Mouse (Mus musculus) brain, embryonic 14.5 days (tissue): ENCODE measurements around the gene Bcl2l2. TPM values are rescaled to one million over a fixed set of nuclear protein-coding genes. Genes with fewer than 3 reads are reported as not detected.
A peak's percentile ranks its signal among the peaks of the same experiment; 100 is the strongest.

ENCODE experiments used
- DNase-seq: peaks from one replicate; pipeline ENCODE4 v3.0.0-alpha.2; 2011; ENCODE audit warnings: low read depth
- CTCF ChIP-seq: fragments of 200-500 bp; IDR thresholded peaks from 2 replicates; pipeline ENCODE4 v1.5.1; 2012; ENCODE audit warnings: inconsistent platforms, mild to moderate bottlenecking, moderate library complexity, borderline replicate concordance; ENCODE audit not compliant: insufficient read depth, insufficient read length; ENCODE audit errors: extremely low read depth
- POLR2A ChIP-seq: fragments of 200-500 bp; IDR thresholded peaks from 2 replicates; pipeline ENCODE4 v1.6.1; 2012; ENCODE audit warnings: mild to moderate bottlenecking, inconsistent platforms, borderline replicate concordance; ENCODE audit not compliant: poor library complexity, insufficient read depth, insufficient read length, severe bottlenecking; ENCODE audit errors: extremely low read depth
- polyA plus RNA-seq: library from polyadenylated mRNA; depleted of rRNA; stranded (reverse); fragments of >200 nt; gene quantifications from 2 replicates; pipeline ENCODE4 v1.2.3, GENCODE M21; 2012

Gene Bcl2l2
- polyA plus RNA-seq, 1 experiment = 39.5 TPM

DNA sequence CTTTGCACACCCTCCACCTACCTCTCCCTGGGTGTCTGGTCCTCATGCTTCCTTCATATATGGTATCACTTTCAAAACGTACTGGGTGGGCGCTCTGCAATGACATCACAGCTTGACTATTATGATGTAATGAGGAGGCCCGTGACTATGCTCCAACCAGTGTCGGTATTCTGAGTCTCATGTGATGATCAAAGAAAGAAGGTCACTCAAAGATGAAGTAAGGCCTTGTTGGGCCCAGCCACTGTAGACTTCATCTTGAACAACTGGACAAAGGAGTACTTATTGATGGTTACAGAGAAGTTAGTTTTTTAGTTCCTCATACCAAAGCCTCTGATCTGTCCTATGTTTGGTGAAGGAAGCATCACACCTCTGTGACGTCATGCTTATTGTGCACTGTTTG is 12.3 kb upstream of the Bcl2l2 start, which contains the start of gene Homez:
Gene Homez, minus strand, starts transcription at position 101 of the 400 bp plus-strand sequence.
- no peak for TF ChIP-seq POLR2A
- no peak for TF ChIP-seq CTCF
- DNase-seq = no peak

DNA sequence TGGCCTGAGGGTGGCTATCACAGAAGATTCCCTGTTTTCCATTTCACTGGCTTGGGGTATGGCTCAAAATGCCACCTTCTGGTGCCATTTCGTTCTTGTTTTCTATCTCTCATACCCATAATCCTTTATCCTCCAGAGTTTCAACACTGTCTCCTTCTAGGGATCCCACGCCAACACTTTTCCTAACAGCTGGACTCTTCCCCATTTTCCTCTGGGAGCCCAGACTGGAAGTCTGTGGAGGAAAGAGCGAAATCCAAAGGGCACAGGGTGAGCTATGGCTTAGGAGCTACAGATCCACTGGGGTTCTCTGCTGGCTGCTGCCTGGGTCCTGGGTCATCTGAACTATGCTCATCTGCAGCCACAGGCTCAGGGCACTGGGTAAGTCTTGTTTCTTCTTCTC is 9.0 kb upstream of the Bcl2l2 start:
- DNase-seq = no peak
- TF ChIP-seq CTCF (no peak), POLR2A (no peak)

DNA sequence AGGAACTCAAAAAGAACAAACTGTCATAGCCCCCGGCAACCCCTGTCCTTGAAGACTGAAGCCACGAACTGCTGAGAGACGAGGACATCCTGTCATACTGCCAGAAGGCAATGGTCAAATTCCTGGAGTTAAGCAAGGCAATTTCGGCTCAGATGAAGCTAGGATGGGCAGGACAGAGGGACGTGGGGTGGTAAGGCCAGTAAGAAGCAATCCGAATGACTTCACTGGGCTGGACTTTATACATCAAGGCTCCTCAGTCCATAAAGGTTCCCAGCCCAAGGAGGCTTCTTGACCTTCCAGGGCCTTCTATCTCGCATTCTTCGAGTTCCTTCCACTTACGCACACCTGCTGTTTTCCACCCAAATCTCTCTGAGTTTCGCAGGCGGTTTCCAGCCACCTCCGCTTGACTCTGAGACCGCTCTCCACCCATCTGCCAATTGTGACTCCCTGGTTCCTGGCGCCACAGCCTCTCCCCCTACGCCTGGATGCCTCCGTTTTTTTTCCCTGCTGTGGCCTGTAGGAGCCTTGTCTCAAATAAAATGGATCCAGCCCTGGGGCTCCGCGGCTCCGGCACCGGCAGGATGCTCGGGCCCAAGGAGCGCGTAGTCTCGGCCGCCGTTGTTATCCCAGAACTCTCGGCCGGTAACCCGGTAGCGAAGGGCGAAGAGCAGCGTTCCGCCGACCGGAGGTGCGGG is 7.2 kb upstream of the Bcl2l2 start:
- TF ChIP-seq CTCF (no peak), POLR2A (no peak)

DNA sequence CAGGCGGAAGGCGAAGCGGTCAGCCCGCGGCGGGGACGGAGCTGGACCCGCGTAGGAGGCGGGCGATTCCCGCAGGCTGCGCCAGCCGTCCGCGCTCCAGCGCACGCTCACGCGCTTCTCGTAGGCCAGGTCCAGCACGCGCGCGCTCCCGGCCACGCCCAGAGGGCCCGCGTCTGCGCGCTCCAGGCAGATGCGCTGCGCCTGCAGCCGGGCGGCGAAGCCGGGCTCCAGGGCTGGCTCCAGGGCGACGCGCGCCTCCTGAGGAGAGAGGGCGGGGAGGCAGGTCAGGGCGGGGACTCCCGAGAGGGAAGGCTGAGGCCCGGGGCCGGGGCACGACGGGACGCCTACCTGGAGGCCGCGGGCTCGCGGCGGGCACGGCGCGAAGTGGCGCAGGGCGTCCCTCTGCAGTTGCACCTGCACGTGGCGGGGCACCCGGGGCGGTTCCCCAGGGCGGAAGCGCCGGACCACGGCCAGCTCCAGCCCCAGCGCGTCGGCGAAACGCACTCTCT is 6.6 kb upstream of the Bcl2l2 start:
- DNase-seq = peak; percentile 97
- TF ChIP-seq POLR2A = peak; percentile 100
- no peak for TF ChIP-seq CTCF

More for the DNA sequence above, 7.2 kb upstream of the Bcl2l2 start:
- DNase-seq = no peak

GRCm38 (mm10) chr14:54877048-54877715 is 6.0 kb upstream of the Bcl2l2 start, which contains the start of gene Ppp1r3e:
TSS of gene Ppp1r3e (minus strand) at chr14:54877550.
- TF ChIP-seq CTCF (no peak), POLR2A (peak; percentile 4; the same call in 1 of the 2 replicates)
- DNase-seq = peak; percentile 66

DNA sequence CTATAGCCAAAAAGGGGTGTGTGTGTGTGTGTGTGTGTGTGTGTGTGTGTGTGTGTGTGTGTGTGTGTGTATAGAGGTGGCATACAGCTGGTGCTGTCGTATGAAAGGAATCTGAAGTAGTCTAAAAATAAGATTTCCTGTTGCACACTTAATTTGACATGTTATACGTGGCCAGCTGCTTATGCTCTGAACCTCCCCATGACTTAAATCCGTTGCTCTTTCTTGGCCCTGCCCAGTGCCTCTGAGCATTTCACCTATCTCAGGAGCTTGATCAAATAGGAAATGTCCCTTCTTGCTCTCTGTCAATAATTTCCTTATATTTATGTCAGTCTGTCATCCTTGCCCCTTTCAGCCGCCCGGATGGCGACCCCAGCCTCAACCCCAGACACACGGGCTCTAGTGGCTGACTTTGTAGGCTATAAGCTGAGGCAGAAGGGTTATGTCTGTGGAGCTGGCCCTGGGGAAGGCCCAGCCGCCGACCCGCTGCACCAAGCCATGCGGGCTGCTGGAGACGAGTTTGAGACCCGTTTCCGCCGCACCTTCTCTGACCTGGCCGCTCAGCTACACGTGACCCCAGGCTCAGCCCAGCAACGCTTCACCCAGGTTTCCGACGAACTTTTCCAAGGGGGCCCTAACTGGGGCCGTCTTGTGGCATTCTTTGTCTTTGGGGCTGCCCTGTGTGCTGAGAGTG is 990 bp downstream of the Bcl2l2 start:
- TF ChIP-seq CTCF (no peak), POLR2A (no peak)

DNA sequence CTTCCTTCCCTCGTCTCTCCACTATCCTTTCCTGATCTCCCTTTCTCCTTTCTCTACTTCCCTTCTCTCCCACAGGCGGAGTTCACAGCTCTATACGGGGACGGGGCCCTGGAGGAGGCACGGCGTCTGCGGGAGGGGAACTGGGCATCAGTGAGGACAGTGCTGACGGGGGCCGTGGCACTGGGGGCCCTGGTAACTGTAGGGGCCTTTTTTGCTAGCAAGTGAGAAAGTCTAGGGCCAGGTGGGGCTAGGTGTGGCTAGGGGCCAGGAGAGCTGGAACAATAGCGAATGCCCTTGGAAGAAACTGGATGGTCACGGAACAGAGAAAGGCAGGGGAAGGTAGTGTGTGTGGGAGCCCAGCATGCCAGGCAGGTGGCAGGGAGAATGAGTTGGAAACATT is 2.1 kb downstream of the Bcl2l2 start:
- no peak for TF ChIP-seq CTCF
- TF ChIP-seq POLR2A = no peak

More for the DNA sequence above, 990 bp downstream of the Bcl2l2 start:
- DNase-seq = no peak

GRCm38 (mm10) chr14:54892200-54892599 is 9.0 kb downstream of the Bcl2l2 start, which contains the start of gene Pabpn1:
TSS of gene Pabpn1 (plus strand) at chr14:54892500.
- TF ChIP-seq CTCF = no peak
- TF ChIP-seq POLR2A = no peak
- no peak for DNase-seq

More for the DNA sequence above, 2.1 kb downstream of the Bcl2l2 start:
- no peak for DNase-seq

GRCm38 (mm10) chr14:54893651-54894181 is 10.5 kb downstream of the Bcl2l2 start:
- no peak for TF ChIP-seq CTCF
- TF ChIP-seq POLR2A = no peak
- peak; percentile 100 for DNase-seq

- peak; percentile 66 for DNase-seq
- no peak for TF ChIP-seq POLR2A
- TF ChIP-seq CTCF = no peak
Measured at GRCm38 (mm10) chr14:54894296-54895151, 11.3 kb downstream of the Bcl2l2 start.
